Mouse (Mus musculus): ENCODE measurements at regions not wholly inside any gene's neighbourhood (a gene's known extent, or its start where the extent isn't known, plus 50 kb on each side); places are given as distances from the start of the nearest gene placed in this dataset.

- TF ChIP-seq CTCF (IDR thresholded peaks at IDR 0.05; ENCODE audit: low read depth, low read length) (no peak), GATA1 (IDR thresholded peaks at IDR 0.05; ENCODE audit: borderline replicate concordance, low read length) (no peak), POLR2AphosphoS5 (IDR thresholded peaks at IDR 0.05; ENCODE audit: insufficient replicate concordance, low read depth, low read length) (no peak), GATA2 (IDR thresholded peaks at IDR 0.05; ENCODE audit: borderline replicate concordance, low read depth, low read length) (no peak)
Observed at GRCm38 (mm10) chr11:71409211-71409765, 178.8 kb upstream of the Nlrp1b start.
